Mouse (Mus musculus) macrophage (primary cell): ENCODE measurements around the gene Pmm1. TPM values are rescaled to one million over a fixed set of nuclear protein-coding genes. Genes with fewer than 3 reads are reported as not detected.
"Not testable (repeated sequence)": the region's sequence is repeated elsewhere in the genome, so short reads cannot be mapped to it uniquely, and the experiment has no call there.

Source experiments
- H3K27ac ChIP-seq: fragments of 350-480 bp; formaldehyde crosslinking; 2 replicates; pipeline ENCODE4 v1.9.0; 2021
- H3K36me3 ChIP-seq: fragments of 350-480 bp; formaldehyde crosslinking; 2 replicates; pipeline ENCODE4 v1.9.0; 2021; ENCODE audit errors: inconsistent target
- H3K4me3 ChIP-seq: fragments of 350-480 bp; formaldehyde crosslinking; 2 replicates; pipeline ENCODE4 v1.9.0; 2021; ENCODE audit errors: inconsistent target
- H3K79me2 ChIP-seq: fragments of 350-480 bp; formaldehyde crosslinking; 2 replicates; pipeline ENCODE4 v1.9.0; 2021; ENCODE audit errors: inconsistent target
- WGBS: methylation state at CpG from one replicate; pipeline ENCODE4 v1.1.7; 2026; ENCODE audit warnings: inconsistent platforms; ENCODE audit not compliant: missing documents; 5-methylcytosine and 5-hydroxymethylcytosine counted together
- polyA plus RNA-seq: library from polyadenylated mRNA; stranded (reverse); fragments of 250-400 nt; gene quantifications from 3 replicates; pipeline ENCODE4 v1.2.4, GENCODE M21; 2018; ENCODE audit warnings: inconsistent platforms

Gene Pmm1
- polyA plus RNA-seq, 1 experiment from 2014 or later, result 10.2 TPM

GRCm38 (mm10) chr15:81926446-81926822 is 34.3 kb downstream of the Pmm1 start:
- H3K36me3 ChIP-seq, result no peaks in the 10 kb centered on the region

DNA sequence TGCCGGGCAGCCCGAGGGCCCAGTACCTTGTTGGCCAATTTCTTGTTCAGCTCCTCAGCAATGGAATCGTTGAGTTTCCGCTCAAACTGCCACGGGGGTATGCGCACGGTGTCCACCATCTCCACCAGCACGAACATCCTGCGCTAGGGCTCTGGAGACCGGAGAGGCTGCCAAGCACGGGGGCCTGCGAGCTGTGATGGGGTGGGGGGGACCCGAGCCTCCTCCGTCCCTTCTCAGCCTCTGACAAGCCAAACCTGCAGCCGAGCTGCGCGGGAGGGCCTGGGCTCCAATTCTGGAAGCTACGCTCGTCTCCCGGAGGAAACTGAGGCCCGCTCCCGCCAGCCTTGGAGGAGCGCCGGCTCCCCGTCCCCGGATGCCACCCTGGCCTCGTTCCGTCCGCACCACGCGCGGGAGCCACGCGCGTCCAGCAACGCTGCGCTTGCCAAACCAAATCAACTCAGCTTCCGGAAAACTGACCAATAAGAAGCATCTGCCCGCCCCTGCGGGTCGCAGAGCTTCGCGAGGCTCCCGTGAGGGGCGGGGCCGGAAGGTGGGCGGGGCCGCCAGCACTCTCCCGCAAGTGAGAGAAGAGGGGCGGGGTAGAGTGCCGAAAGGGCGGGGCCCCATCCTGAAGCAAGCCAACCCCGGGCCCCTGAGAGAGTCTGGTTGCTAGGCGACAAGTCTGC is 34.8 kb downstream of the Pmm1 start, which contains the start of gene Polr3h:
Polr3h (minus strand) TSS at position 481 of the 686 bp plus-strand sequence.
- no peak within 1 kb of the TSS for H3K27ac ChIP-seq
- WGBS, result under 1% methylated on average over 54 of the region's 54 CpGs
- peak within 1 kb of the TSS; percentile 38 for H3K4me3 ChIP-seq
- no peaks in the 10 kb centered on the region for H3K36me3 ChIP-seq
- H3K79me2 ChIP-seq, result peaks cover 11% of the 10 kb centered on the region; the same call in 1 of the 2 replicates

More at GRCm38 (mm10) chr15:81926446-81926822, 34.3 kb downstream of the Pmm1 start:
- Histone ChIP-seq H3K27ac (no peak overlapping the region), H3K4me3 (no peak overlapping the region), H3K79me2 (peaks cover 11% of the 10 kb centered on the region; the same call in 1 of the 2 replicates)
- 44% methylated on average over 9 of the region's 9 CpGs for WGBS

- no peak overlapping the region for H3K27ac ChIP-seq
- peaks cover 11% of the 10 kb centered on the region; the same call in 1 of the 2 replicates for H3K79me2 ChIP-seq
- H3K4me3 ChIP-seq, result peak overlapping the region; percentile 38; the same call in 1 of the 2 replicates
- H3K36me3 ChIP-seq, result no peaks in the 10 kb centered on the region
- WGBS, result 87% methylated on average over 11 of the region's 11 CpGs
Measured at GRCm38 (mm10) chr15:81924933-81925332, 35.8 kb downstream of the Pmm1 start.

GRCm38 (mm10) chr15:81921255-81921654 is 39.5 kb downstream of the Pmm1 start:
- WGBS, result 95% methylated on average over 5 of the region's 5 CpGs
- no peak overlapping the region for H3K4me3 ChIP-seq
- peaks cover 4% of the 10 kb centered on the region; the same call in 1 of the 2 replicates for H3K36me3 ChIP-seq
- H3K27ac ChIP-seq, result no peak overlapping the region
- peaks cover 11% of the 10 kb centered on the region; the same call in 1 of the 2 replicates for H3K79me2 ChIP-seq

DNA sequence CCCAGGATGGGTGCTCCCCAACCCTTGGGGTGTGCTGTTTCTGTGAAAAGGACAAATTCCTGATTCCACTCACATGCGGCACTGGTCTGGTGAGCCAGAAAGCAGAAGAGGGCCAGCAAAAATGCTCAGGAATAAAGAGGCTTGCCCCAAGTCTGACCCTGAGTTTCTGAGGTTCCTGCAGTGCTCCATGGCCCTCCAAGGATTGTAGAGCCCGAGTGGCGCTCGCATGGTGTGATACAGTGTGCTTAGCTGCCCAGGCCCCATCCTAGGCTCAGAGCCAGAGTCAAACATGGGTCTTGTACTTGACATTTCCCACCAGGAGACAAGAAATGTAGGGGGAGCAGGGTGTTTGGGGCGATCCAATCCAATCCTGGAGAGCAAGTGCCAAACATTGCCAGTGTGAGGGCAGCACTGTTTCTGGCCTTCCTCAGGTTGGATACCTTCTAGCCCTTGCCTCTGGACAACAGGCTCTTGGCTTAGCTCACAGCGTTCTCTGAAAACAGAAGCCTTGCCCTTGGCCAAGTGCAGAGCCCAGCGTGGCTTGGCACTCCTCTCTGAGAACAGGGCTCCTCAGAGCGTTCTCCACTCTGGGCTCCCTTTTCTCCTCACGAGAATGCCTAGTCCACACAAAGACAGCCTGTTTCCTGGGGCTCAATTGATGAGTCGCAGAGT is 40.0 kb downstream of the Pmm1 start:
- peaks cover 10% of the 10 kb centered on the region; the same call in 1 of the 2 replicates for H3K36me3 ChIP-seq
- H3K4me3 ChIP-seq, result no peak overlapping the region
- 96% methylated on average over 10 of the region's 10 CpGs for WGBS
- no peak overlapping the region for H3K27ac ChIP-seq
- H3K79me2 ChIP-seq, result peaks cover 11% of the 10 kb centered on the region; the same call in 1 of the 2 replicates

DNA sequence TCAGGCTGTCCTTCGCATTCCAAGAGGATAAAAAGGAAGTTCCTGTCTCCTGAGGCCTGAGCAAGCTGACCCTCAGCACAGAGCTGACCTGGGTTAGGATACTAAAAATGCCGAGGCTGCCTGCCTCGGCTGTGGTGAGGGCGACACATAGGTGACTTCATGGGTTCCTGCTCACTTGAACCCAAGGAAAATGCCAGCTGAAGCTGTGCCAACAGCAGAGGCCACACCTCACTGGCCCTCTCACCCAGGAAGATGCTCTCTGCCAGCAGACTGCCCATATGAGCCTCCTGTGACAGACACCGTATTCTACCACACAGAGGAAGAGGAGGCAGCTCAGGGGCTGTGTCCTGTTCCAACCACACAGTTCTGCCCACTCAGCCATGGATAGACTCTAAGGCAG is 41.7 kb downstream of the Pmm1 start:
- peaks cover 26% of the 10 kb centered on the region for H3K36me3 ChIP-seq
- H3K27ac ChIP-seq, result no peak overlapping the region
- WGBS, result 96% methylated on average over 5 of the region's 5 CpGs
- no peak overlapping the region for H3K4me3 ChIP-seq
- peaks cover 5% of the 10 kb centered on the region; the same call in 1 of the 2 replicates for H3K79me2 ChIP-seq

- no peak overlapping the region for H3K27ac ChIP-seq
- WGBS, result 73% methylated on average over 6 of the region's 6 CpGs
- peaks cover 38% of the 10 kb centered on the region for H3K36me3 ChIP-seq
- no peak overlapping the region for H3K4me3 ChIP-seq
- no peaks in the 10 kb centered on the region for H3K79me2 ChIP-seq
Measured at GRCm38 (mm10) chr15:81917621-81918463, 42.9 kb downstream of the Pmm1 start.

- H3K27ac ChIP-seq, result no peak overlapping the region
- H3K79me2 ChIP-seq, result no peaks in the 10 kb centered on the region
- 87% methylated on average over 12 of the region's 12 CpGs for WGBS
- peaks cover 44% of the 10 kb centered on the region for H3K36me3 ChIP-seq
- no peak overlapping the region for H3K4me3 ChIP-seq
Measured at GRCm38 (mm10) chr15:81917201-81917600, 43.5 kb downstream of the Pmm1 start.

GRCm38 (mm10) chr15:81915663-81916062 is 45.1 kb downstream of the Pmm1 start:
- Histone ChIP-seq H3K27ac (no peak overlapping the region), H3K36me3 (peaks cover 60% of the 10 kb centered on the region), H3K4me3 (no peak overlapping the region), H3K79me2 (no peaks in the 10 kb centered on the region)
- WGBS, result 89% methylated on average over 5 of the region's 5 CpGs

DNA sequence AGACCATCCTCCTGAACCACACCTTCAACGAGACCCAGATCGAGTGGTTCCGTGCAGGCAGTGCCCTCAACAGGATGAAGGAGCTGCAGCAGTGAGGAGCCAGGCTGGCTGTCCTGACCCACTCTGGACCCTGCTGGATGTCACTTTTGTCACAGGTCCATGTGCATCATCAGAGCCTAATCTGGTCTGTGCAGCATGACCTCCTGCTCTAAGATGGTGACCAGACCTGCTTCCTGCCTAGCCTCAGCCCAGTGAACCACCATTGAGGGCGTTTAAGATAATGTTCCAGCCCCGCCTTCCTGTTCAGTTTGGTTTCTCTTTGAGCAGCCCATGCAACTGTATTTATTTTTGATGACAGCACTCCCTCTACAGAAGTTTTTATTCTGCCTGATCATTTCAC is 46.1 kb downstream of the Pmm1 start:
- H3K79me2 ChIP-seq, result no peaks in the 10 kb centered on the region
- 82% methylated on average over 5 of the region's 5 CpGs for WGBS
- peaks cover 70% of the 10 kb centered on the region for H3K36me3 ChIP-seq
- H3K27ac ChIP-seq, result no peak overlapping the region
- no peak overlapping the region for H3K4me3 ChIP-seq

DNA sequence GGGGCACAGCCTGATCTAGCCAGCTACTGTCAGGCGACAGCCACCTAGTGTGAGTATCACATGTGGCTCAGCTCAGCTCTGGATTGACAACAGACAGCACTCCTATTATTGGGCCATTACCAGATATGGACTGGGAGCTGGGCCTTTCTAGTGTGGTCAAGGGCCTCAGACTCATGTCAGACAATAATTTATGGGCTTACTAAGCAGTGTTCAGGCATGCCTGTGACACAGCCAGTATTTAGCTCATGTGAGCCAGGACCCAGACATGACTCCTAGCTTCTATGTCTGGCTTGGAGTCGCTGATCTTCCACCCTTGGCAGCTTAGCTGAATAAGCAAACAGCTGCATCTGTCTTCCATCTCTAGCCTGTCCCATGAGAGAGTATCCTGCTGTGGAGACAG is 48.2 kb downstream of the Pmm1 start:
- Histone ChIP-seq H3K36me3 (peaks cover 86% of the 10 kb centered on the region), H3K27ac (no peak overlapping the region), H3K79me2 (no peaks in the 10 kb centered on the region), H3K4me3 (no peak overlapping the region)
- 93% methylated on average over 2 of the region's 2 CpGs for WGBS

- H3K36me3 ChIP-seq, result peaks cover 92% of the 10 kb centered on the region
- not testable (repeated sequence) for H3K79me2 ChIP-seq, H3K4me3 ChIP-seq, H3K27ac ChIP-seq
- WGBS, result 94% methylated on average over 4 of the region's 4 CpGs
Measured at GRCm38 (mm10) chr15:81908767-81909166, 52.0 kb downstream of the Pmm1 start.

DNA sequence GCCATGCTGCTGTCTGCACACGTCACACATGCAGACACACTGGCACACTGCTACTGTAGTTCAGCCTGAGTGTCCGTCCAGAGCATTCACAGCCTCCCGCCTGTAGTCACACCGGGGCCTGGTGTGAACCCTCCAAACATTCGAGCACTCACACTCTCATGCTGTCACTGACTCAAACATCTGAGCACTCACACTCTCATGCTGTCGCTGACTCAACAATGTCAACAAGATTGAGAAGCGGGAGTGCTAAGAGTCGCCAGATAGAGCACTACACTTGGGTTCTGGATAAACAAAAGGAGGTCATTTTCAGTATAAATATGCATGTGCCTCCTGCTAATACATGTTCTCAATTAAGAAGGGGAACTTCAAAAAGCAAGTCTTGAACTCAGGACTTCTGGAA is 52.8 kb downstream of the Pmm1 start:
- Histone ChIP-seq H3K79me2 (no peaks in the 10 kb centered on the region), H3K27ac (no peak overlapping the region), H3K4me3 (no peak overlapping the region), H3K36me3 (peaks cover 92% of the 10 kb centered on the region)
- WGBS, result 89% methylated on average over 8 of the region's 8 CpGs

- Histone ChIP-seq H3K27ac (no peak overlapping the region), H3K79me2 (no peaks in the 10 kb centered on the region), H3K4me3 (no peak overlapping the region), H3K36me3 (peaks cover 88% of the 10 kb centered on the region)
- 46% methylated on average over 2 of the region's 2 CpGs for WGBS
Measured at GRCm38 (mm10) chr15:81904939-81905338, 55.8 kb downstream of the Pmm1 start.
